Mouse (Mus musculus) ovary, postnatal 10 days (tissue): ENCODE data around the gene Kcnk3.

ENCODE experiments used
- DNase-seq: peaks from one replicate; pipeline ENCODE4 v3.0.0; 2022; ENCODE audit warnings: low spot score

The Kcnk3 gene

GRCm38 (mm10) chr5:30614221-30614620, 26.3 kb downstream of the Kcnk3 start:
- DNase-seq, result peak; percentile 57

- no peak for DNase-seq
Measured at GRCm38 (mm10) chr5:30615416-30615815, 27.4 kb downstream of the Kcnk3 start.

GRCm38 (mm10) chr5:30615819-30616218, 27.8 kb downstream of the Kcnk3 start:
- no peak for DNase-seq

- DNase-seq, result no peak
Measured at GRCm38 (mm10) chr5:30616644-30617043, 28.7 kb downstream of the Kcnk3 start.

- no peak for DNase-seq
Measured at GRCm38 (mm10) chr5:30617357-30617756, 29.4 kb downstream of the Kcnk3 start.

- DNase-seq, result no peak
Measured at GRCm38 (mm10) chr5:30617851-30618250, 29.9 kb downstream of the Kcnk3 start.

- no peak for DNase-seq
Measured at GRCm38 (mm10) chr5:30618376-30619003, 30.5 kb downstream of the Kcnk3 start.

GRCm38 (mm10) chr5:30619211-30619610, 31.2 kb downstream of the Kcnk3 start:
- DNase-seq, result no peak

GRCm38 (mm10) chr5:30620567-30620966, 32.6 kb downstream of the Kcnk3 start:
- no peak for DNase-seq

- DNase-seq, result no peak
Measured at GRCm38 (mm10) chr5:30621211-30621790, 33.3 kb downstream of the Kcnk3 start.

GRCm38 (mm10) chr5:30621844-30622176, 33.8 kb downstream of the Kcnk3 start:
- DNase-seq, result no peak

- no peak for DNase-seq
Measured at GRCm38 (mm10) chr5:30622177-30622840, 34.3 kb downstream of the Kcnk3 start.

- DNase-seq, result no peak
Measured at GRCm38 (mm10) chr5:30622841-30623185, 34.8 kb downstream of the Kcnk3 start.

GRCm38 (mm10) chr5:30623380-30623779, 35.4 kb downstream of the Kcnk3 start:
- no peak for DNase-seq

GRCm38 (mm10) chr5:30624311-30624710, 36.3 kb downstream of the Kcnk3 start:
- no peak for DNase-seq

GRCm38 (mm10) chr5:30624908-30625307, 36.9 kb downstream of the Kcnk3 start:
- no peak for DNase-seq

- DNase-seq, result no peak
Measured at GRCm38 (mm10) chr5:30625379-30625778, 37.4 kb downstream of the Kcnk3 start.

GRCm38 (mm10) chr5:30626331-30627105, 38.5 kb downstream of the Kcnk3 start:
- DNase-seq, result no peak

- no peak for DNase-seq
Measured at GRCm38 (mm10) chr5:30628511-30628910, 40.5 kb downstream of the Kcnk3 start.

GRCm38 (mm10) chr5:30630401-30630800, 42.4 kb downstream of the Kcnk3 start:
- no peak for DNase-seq

- no peak for DNase-seq
Measured at GRCm38 (mm10) chr5:30632134-30632533, 44.2 kb downstream of the Kcnk3 start.

GRCm38 (mm10) chr5:30636994-30637393, 49.0 kb downstream of the Kcnk3 start:
- no peak for DNase-seq

- peak; percentile 54 for DNase-seq
Measured at GRCm38 (mm10) chr5:30638041-30638440, 50.1 kb downstream of the Kcnk3 start.
